8 mouse cellular contexts compared by ENCODE assay signal in the genomic region with DNA sequence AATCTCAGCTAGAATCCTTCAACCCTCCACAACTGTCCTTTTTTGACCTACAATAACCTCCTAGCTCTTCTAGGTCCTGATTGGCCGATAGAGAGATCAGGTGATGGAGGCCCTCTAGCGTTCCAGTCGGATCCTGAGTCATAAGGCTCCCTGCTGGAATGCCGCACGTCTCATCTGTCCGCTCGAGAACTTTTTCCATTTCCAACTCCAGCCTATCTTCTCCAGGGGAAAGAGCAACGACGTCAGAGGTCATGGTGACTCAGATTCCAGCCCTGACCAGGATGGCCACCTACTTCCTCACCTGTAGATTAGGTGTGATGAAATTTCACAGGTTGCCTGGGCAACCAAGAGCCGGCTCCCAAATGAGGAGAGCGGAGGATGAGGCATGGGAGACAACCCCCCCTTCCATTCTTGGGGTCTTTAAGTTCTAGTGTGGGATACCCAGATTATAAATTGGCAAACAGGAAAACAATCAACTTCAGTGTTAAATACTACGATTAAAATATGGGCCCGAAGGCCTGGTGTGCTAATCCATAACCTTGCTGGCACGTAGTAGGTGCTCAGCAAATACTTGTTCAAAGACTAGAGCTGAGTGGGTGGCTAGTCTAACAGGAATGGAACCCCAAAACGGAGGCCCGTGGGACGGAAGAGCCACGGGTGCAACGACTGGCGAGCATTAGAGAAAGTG. TPM values are rescaled to one million over a fixed set of nuclear protein-coding genes. Genes with fewer than 3 reads are reported as not detected.
DNase-seq lines count a peak whose midpoint lies in the region; ATAC-seq and TF ChIP-seq lines count a peak whose summit lies in the region.

No protein-coding gene starts in this region.

- DNase-seq in left cerebral cortex, adult 18-20 months (ENCODE audit: low spot score in 2 of 2): peak; percentile 26 to 27
- no peak for DNase-seq in left cerebral cortex, adult 11 months (ENCODE audit: low spot score)
- DNase-seq in gastrocnemius, postnatal 36 days: peak; percentile 59 to 61
- DNase-seq in intestine, embryonic 14.5 days (ENCODE audit: low spot score): peak; percentile 74
- peak; percentile 45 for DNase-seq in liver

- H3K4me2 ChIP-seq in intestine, embryonic 14.5 days (ENCODE audit: low read length): peak overlapping the region; percentile 97
- peak overlapping the region; percentile 60 for H3K4me2 ChIP-seq in midbrain, embryonic 16.5 days (ENCODE audit: low read length)

- H3K27ac ChIP-seq in cortical plate, adult 2 months (ENCODE audit: insufficient read depth, low read length): no peak overlapping the region
- H3K27ac ChIP-seq in intestine, embryonic 14.5 days (ENCODE audit: low read depth): peak overlapping the region; percentile 84
- H3K27ac ChIP-seq in midbrain, embryonic 16.5 days (ENCODE audit: low read length): no peak overlapping the region
- peak overlapping the region; percentile 86 for H3K27ac ChIP-seq in testis, adult 2 months (ENCODE audit: control insufficient read depth, insufficient read depth, low read depth, low read length)

- no peaks in the 10 kb centered on the region for H3K27me3 ChIP-seq in intestine, embryonic 14.5 days (replicated peaks; ENCODE audit: control insufficient read depth, insufficient read depth, low read length)
- H3K27me3 ChIP-seq in midbrain, embryonic 16.5 days (ENCODE audit: control insufficient read depth, insufficient read depth, low read depth, low read length): no peaks in the 10 kb centered on the region
- no peaks in the 10 kb centered on the region for H3K27me3 ChIP-seq in testis, adult 2 months (ENCODE audit: control insufficient read depth, insufficient read depth, low read length)

- no peak for TF ChIP-seq CTCF in cortical plate, adult 2 months (IDR thresholded peaks at IDR 0.05; ENCODE audit: extremely low read depth, insufficient read depth, low read length)
- no peak for TF ChIP-seq CTCF in testis, adult 2 months (IDR thresholded peaks at IDR 0.05; ENCODE audit: control insufficient read depth, insufficient read depth, insufficient replicate concordance, low read depth, low read length)

- 17% methylated on average over 20 of the region's 20 CpGs for WGBS in intestine, embryonic 14.5 days
- 22% methylated on average over 20 of the region's 20 CpGs for WGBS in midbrain, embryonic 16.5 days

- peak overlapping the region; percentile 78 for H3K9ac ChIP-seq in intestine, embryonic 14.5 days (ENCODE audit: low read length)
- peak overlapping the region; percentile 65 for H3K9ac ChIP-seq in midbrain, embryonic 16.5 days (ENCODE audit: low read depth, low read length)

- intact Hi-C loops in gastrocnemius, postnatal 36 days (cut with DNase I): no loop called here

- peak; percentile 62; the same call in 1 of the 2 replicates for TF ChIP-seq POLR2A in cortical plate, adult 2 months (IDR thresholded peaks at IDR 0.05; ENCODE audit: extremely low read depth, insufficient read depth, low read length)
- TF ChIP-seq POLR2A in testis, adult 2 months (IDR thresholded peaks at IDR 0.05; ENCODE audit: control insufficient read depth, low read depth, low read length): peak; percentile 77

- ATAC-seq in intestine, embryonic 14.5 days (replicated peaks; ENCODE audit: low FRiP score, low TSS enrichment, low read depth): peak; percentile 66
- 0 out of 2 replicates have a peak, but pooled peaks have one; percentile 25 for ATAC-seq in midbrain, embryonic 16.5 days

- peak overlapping the region; percentile 28 for H3K4me3 ChIP-seq in cortical plate, adult 2 months (ENCODE audit: insufficient read depth, low read length)
- peak overlapping the region; percentile 59 for H3K4me3 ChIP-seq in intestine, embryonic 14.5 days (ENCODE audit: low read depth, low read length)
- H3K4me3 ChIP-seq in midbrain, embryonic 16.5 days (ENCODE audit: low read depth, low read length): peak overlapping the region; percentile 38
- peak overlapping the region; percentile 88 for H3K4me3 ChIP-seq in testis, adult 2 months (ENCODE audit: control insufficient read depth, low read depth, low read length)

- H3K36me3 ChIP-seq in intestine, embryonic 14.5 days (ENCODE audit: control insufficient read depth, insufficient read depth, low read length): no peaks in the 10 kb centered on the region
- H3K36me3 ChIP-seq in midbrain, embryonic 16.5 days (ENCODE audit: control insufficient read depth, insufficient read depth, low read length): no peaks in the 10 kb centered on the region
- H3K36me3 ChIP-seq in testis, adult 2 months (ENCODE audit: control insufficient read depth, insufficient read depth, low read length): no peaks in the 10 kb centered on the region

- H3K4me1 ChIP-seq in cortical plate, adult 2 months (ENCODE audit: control insufficient read depth, insufficient read depth, low read length): no peaks in the 10 kb centered on the region
- peaks cover 17% of the 10 kb centered on the region for H3K4me1 ChIP-seq in intestine, embryonic 14.5 days (replicated peaks; ENCODE audit: control insufficient read depth, insufficient read depth, low read length)
- peaks cover 6% of the 10 kb centered on the region; the same call in 1 of the 2 replicates for H3K4me1 ChIP-seq in midbrain, embryonic 16.5 days (ENCODE audit: control insufficient read depth, insufficient read depth, low read length)
- H3K4me1 ChIP-seq in testis, adult 2 months (ENCODE audit: control insufficient read depth, insufficient read depth, low read length): peaks cover 17% of the 10 kb centered on the region

- H3K9me3 ChIP-seq in intestine, embryonic 14.5 days (ENCODE audit: control insufficient read depth, low read length): no peaks in the 10 kb centered on the region
- no peaks in the 10 kb centered on the region for H3K9me3 ChIP-seq in midbrain, embryonic 16.5 days (replicated peaks; ENCODE audit: control insufficient read depth, low read length, poor library complexity, severe bottlenecking)

RNA-seq across cellular contexts. Expression of gene Tmco4, which starts 0.4 kb away (rescaled TPM):
- total RNA-seq in left cerebral cortex, adult 18-20 months (2021): 1 to 10 TPM; 2.1 to 2.3 TPM
- 2.6 and 3.4 TPM in 2 replicates for polyA plus RNA-seq in cortical plate, adult 2 months (2012; rRNA removed)
- total RNA-seq in gastrocnemius, postnatal 36 days (2021): 1 to 10 TPM; 4.0 to 6.1 TPM
- 9.4 and 10.0 TPM in 2 replicates for polyA plus RNA-seq in intestine, embryonic 14.5 days (2014; fragmentation: Nextera tagmentation; extraction: Ambion mirVana)
- 0.62 and 0.84 TPM in 2 replicates for polyA plus RNA-seq in midbrain, embryonic 16.5 days (2015; fragmentation: Nextera tagmentation; extraction: Ambion mirVana)
- 3.3 and 3.4 TPM in 2 replicates for polyA plus RNA-seq in testis, adult 2 months (2012; rRNA removed)

RNA-seq across cellular contexts. Expression of gene Rnf186, which starts 5.4 kb away (rescaled TPM):
- not detected for total RNA-seq in left cerebral cortex, adult 18-20 months (2021)
- not detected in 2 replicates for polyA plus RNA-seq in cortical plate, adult 2 months (2012; rRNA removed)
- not detected for total RNA-seq in gastrocnemius, postnatal 36 days (2021)
- polyA plus RNA-seq in intestine, embryonic 14.5 days (2014; fragmentation: Nextera tagmentation; extraction: Ambion mirVana): 54.1 and 56.2 TPM in 2 replicates
- polyA plus RNA-seq in midbrain, embryonic 16.5 days (2015; fragmentation: Nextera tagmentation; extraction: Ambion mirVana): not detected in 2 replicates
- polyA plus RNA-seq in testis, adult 2 months (2012; rRNA removed): 0.46 TPM in 1 of 2 replicates, not detected in the other

RNA-seq across cellular contexts. Expression of gene Otud3, which starts 58.5 kb away (rescaled TPM):
- 10 to 100 TPM; 14.8 to 17.1 TPM for total RNA-seq in left cerebral cortex, adult 18-20 months (2021)
- 14.7 and 15.1 TPM in 2 replicates for polyA plus RNA-seq in cortical plate, adult 2 months (2012; rRNA removed)
- total RNA-seq in gastrocnemius, postnatal 36 days (2021): 10 to 100 TPM; 12.3 to 13.4 TPM
- 3.0 and 4.7 TPM in 2 replicates for polyA plus RNA-seq in intestine, embryonic 14.5 days (2014; fragmentation: Nextera tagmentation; extraction: Ambion mirVana)
- polyA plus RNA-seq in midbrain, embryonic 16.5 days (2015; fragmentation: Nextera tagmentation; extraction: Ambion mirVana): 2.3 and 2.4 TPM in 2 replicates
- 74.6 and 80.0 TPM in 2 replicates for polyA plus RNA-seq in testis, adult 2 months (2012; rRNA removed)

Comparison
In these comparisons a context has a peak if more than half of its experiments do, and no peak if none do; other contexts are left out.
1. H3K27ac ChIP-seq: peak in intestine, embryonic 14.5 days (single experiment) and testis, adult 2 months (single experiment); none in cortical plate, adult 2 months (single experiment) and midbrain, embryonic 16.5 days (single experiment).
2. H3K4me3 ChIP-seq: peak in every context shown above with its lines; median percentile 88 in testis, adult 2 months; 59 in intestine, embryonic 14.5 days; 38 in midbrain, embryonic 16.5 days; 28 in cortical plate, adult 2 months.
3. RNA of gene Rnf186, which starts 5.4 kb away (polyA plus RNA-seq): 54.1 to 56.2 TPM in intestine, embryonic 14.5 days; 0.46 TPM in testis, adult 2 months, not detected in cortical plate, adult 2 months and not detected in midbrain, embryonic 16.5 days; every median in the first group is over 10 times any median in the second.